ENCODE assay signal across 8 mouse cellular contexts in genomic region chr6:38925719-38926118, GRCm38 (mm10). TPM values are rescaled to one million over a fixed set of nuclear protein-coding genes. Genes with fewer than 3 reads are reported as not detected.
DNase-seq lines count a peak whose midpoint lies in the region; ATAC-seq and TF ChIP-seq lines count a peak whose summit lies in the region.

No protein-coding gene starts in this region.

- no peak overlapping the region for H3K27ac ChIP-seq in intestine, postnatal 0 days (ENCODE audit: low read depth, low read length)
- H3K27ac ChIP-seq in neural tube, embryonic 15.5 days (replicated peaks): no peak overlapping the region

- TF ChIP-seq CTCF in lung, adult 2 months (IDR thresholded peaks at IDR 0.05; ENCODE audit: insufficient read depth, low read length): peak; percentile 49
- peak; percentile 56 for TF ChIP-seq CTCF in intestine, postnatal 0 days (IDR thresholded peaks at IDR 0.05; ENCODE audit: low read depth)

- H3K4me2 ChIP-seq in intestine, postnatal 0 days (replicated peaks; ENCODE audit: low read depth): peak overlapping the region; percentile 37
- H3K4me2 ChIP-seq in neural tube, embryonic 15.5 days: peak overlapping the region; percentile 41

- WGBS in lung, adult 2 months: 68% methylated on average over 7 of the region's 7 CpGs
- 64% methylated on average over 7 of the region's 7 CpGs for WGBS in intestine, postnatal 0 days
- WGBS in neural tube, embryonic 15.5 days: 64% methylated on average over 7 of the region's 7 CpGs

- H3K4me1 ChIP-seq in lung, adult 2 months (ENCODE audit: control insufficient read depth, insufficient read depth, low read length): peaks cover 12% of the 10 kb centered on the region
- H3K4me1 ChIP-seq in intestine, postnatal 0 days (replicated peaks; ENCODE audit: control insufficient read depth, insufficient read depth, low read length): peaks cover 6% of the 10 kb centered on the region; the same call in 1 of the 2 replicates
- H3K4me1 ChIP-seq in neural tube, embryonic 15.5 days: peaks cover 15% of the 10 kb centered on the region

- H3K36me3 ChIP-seq in intestine, postnatal 0 days (ENCODE audit: control insufficient read depth, insufficient read depth): no peaks in the 10 kb centered on the region
- no peaks in the 10 kb centered on the region for H3K36me3 ChIP-seq in neural tube, embryonic 15.5 days

- H3K4me3 ChIP-seq in lung, adult 2 months (replicated peaks; ENCODE audit: extremely low read depth, low read depth, low read length): no peak overlapping the region
- no peak overlapping the region for H3K4me3 ChIP-seq in intestine, postnatal 0 days (ENCODE audit: low read depth, low read length)
- 0 out of 2 replicates have a peak overlapping the region, but pooled peaks have one; percentile 2 for H3K4me3 ChIP-seq in neural tube, embryonic 15.5 days (replicated peaks)

- no peak for DNase-seq in lung, adult 2 months
- DNase-seq in lung, postnatal 36 days: no peak
- peak; percentile 30 for DNase-seq in embryo, embryonic 11 days
- no peak for DNase-seq in adrenal gland, postnatal 14 days
- no peak for DNase-seq in urinary bladder, postnatal 36 days (ENCODE audit: low spot score in 2 of 2)

- TF ChIP-seq POLR2A in lung, adult 2 months (IDR thresholded peaks at IDR 0.05; ENCODE audit: borderline replicate concordance, extremely low read depth, low read depth, low read length): no peak

- ATAC-seq in intestine, postnatal 0 days: no peak
- ATAC-seq in neural tube, embryonic 15.5 days (ENCODE audit: low FRiP score): no peak
- ATAC-seq in megakaryocyte progenitor cell, adult 5-6 weeks (replicated peaks; ENCODE audit: poor library complexity): no peak

- H3K9ac ChIP-seq in intestine, postnatal 0 days (ENCODE audit: low read depth, low read length): no peak overlapping the region
- H3K9ac ChIP-seq in neural tube, embryonic 15.5 days (replicated peaks): no peak overlapping the region

- no peaks in the 10 kb centered on the region for H3K9me3 ChIP-seq in intestine, postnatal 0 days (ENCODE audit: control insufficient read depth)
- no peaks in the 10 kb centered on the region for H3K9me3 ChIP-seq in neural tube, embryonic 15.5 days (replicated peaks)

- no peaks in the 10 kb centered on the region for H3K27me3 ChIP-seq in intestine, postnatal 0 days (replicated peaks; ENCODE audit: control insufficient read depth, insufficient read depth, low read length)
- H3K27me3 ChIP-seq in neural tube, embryonic 15.5 days (replicated peaks): no peaks in the 10 kb centered on the region

RNA-seq across cellular contexts. Expression of gene Hipk2, which starts 49.8 kb away (rescaled TPM):
- polyA plus RNA-seq in lung, adult 2 months (2012; rRNA removed): 54.8 and 56.1 TPM in 2 replicates
- polyA plus RNA-seq in intestine, postnatal 0 days (2015; fragmentation: Nextera tagmentation; extraction: Ambion mirVana): 12.0 and 15.4 TPM in 2 replicates
- polyA plus RNA-seq in neural tube, embryonic 15.5 days (2015; fragmentation: Nextera tagmentation; extraction: Ambion mirVana): 32.9 and 33.0 TPM in 2 replicates
- total RNA-seq in adrenal gland, postnatal 14 days (2021): 92.5 and 104 TPM in 2 replicates
- total RNA-seq in megakaryocyte progenitor cell, adult 5-6 weeks (2015): 58.0 and 60.1 TPM in 2 replicates
- total RNA-seq in megakaryocyte progenitor cell, adult 5-6 weeks (2017): 9.0 and 12.6 TPM in 2 replicates

RNA-seq across cellular contexts. Expression of gene Tbxas1, which starts 50.5 kb away (rescaled TPM):
- polyA plus RNA-seq in lung, adult 2 months (2012; rRNA removed): 7.3 and 9.1 TPM in 2 replicates
- 2.1 and 2.9 TPM in 2 replicates for polyA plus RNA-seq in intestine, postnatal 0 days (2015; fragmentation: Nextera tagmentation; extraction: Ambion mirVana)
- 2.4 and 2.5 TPM in 2 replicates for polyA plus RNA-seq in neural tube, embryonic 15.5 days (2015; fragmentation: Nextera tagmentation; extraction: Ambion mirVana)
- 2.3 and 3.0 TPM in 2 replicates for total RNA-seq in adrenal gland, postnatal 14 days (2021)
- 11.3 and 15.9 TPM in 2 replicates for total RNA-seq in megakaryocyte progenitor cell, adult 5-6 weeks (2015)
- 13.1 TPM in 2 replicates for total RNA-seq in megakaryocyte progenitor cell, adult 5-6 weeks (2017)
